Mouse (Mus musculus): ENCODE results near the gene Mrpl27.

- TF ChIP-seq POLR2A (IDR thresholded peaks at IDR 0.05; ENCODE audit: extremely low read depth, insufficient read depth, low read length) = no peak
- TF ChIP-seq CTCF (IDR thresholded peaks at IDR 0.05; ENCODE audit: low read depth, low read length) = no peak
These were observed 48.6 kb downstream of the Mrpl27 start for GRCm38 (mm10) chr11:94702216-94702610.
